In genomic region chr5:123192606-123193150, GRCm38 (mm10) we compare ENCODE assay signal across 32 mouse cellular contexts. TPM values are rescaled to one million over a fixed set of nuclear protein-coding genes. Genes with fewer than 3 reads are reported as not detected.
DNase-seq lines count a peak whose midpoint lies in the region; ATAC-seq and TF ChIP-seq lines count a peak whose summit lies in the region.
"Had no signal": no experiment of that assay in that cellular context is flagged by ENCODE, and none has a peak within 500 bp of the region (broad histone marks: within the 10 kb centered on the region; RNA-seq: fewer than 3 reads in every experiment).

No protein-coding gene starts in this region.

- H3K9ac ChIP-seq in hindbrain, postnatal 0 days (replicated peaks; ENCODE audit: low read length) = no peak overlapping the region
- H3K9ac ChIP-seq in liver, embryonic 13.5 days = peak overlapping the region; percentile 62; the same call in 1 of the 2 replicates
- H3K9ac ChIP-seq: hindbrain, embryonic 12.5 days; limb, embryonic 13.5 days; lung, embryonic 14.5 days had no signal

- 51% methylated on average over 9 of the region's 9 CpGs for WGBS in hindbrain, postnatal 0 days
- WGBS in hindbrain, embryonic 10.5 days = 57% methylated on average over 9 of the region's 9 CpGs
- WGBS in bone marrow, adult 2 months = 57% methylated on average over 9 of the region's 9 CpGs
- WGBS in liver, embryonic 13.5 days (ENCODE audit: insufficient replicate concordance) = 58% methylated on average over 9 of the region's 9 CpGs

- no peak overlapping the region for H3K4me3 ChIP-seq in hindbrain, postnatal 0 days (ENCODE audit: low read length)
- H3K4me3 ChIP-seq in hindbrain, embryonic 10.5 days = no peak overlapping the region
- no peak overlapping the region for H3K4me3 ChIP-seq in bone marrow, adult 2 months (replicated peaks; ENCODE audit: control insufficient read depth, low read depth, low read length)
- H3K4me3 ChIP-seq in liver, embryonic 13.5 days (replicated peaks) = no peak overlapping the region
- no peak overlapping the region for H3K4me3 ChIP-seq in left cerebral cortex, adult 2 months
- H3K4me3 ChIP-seq: embryonic facial prominence, embryonic 10.5 days; hindbrain, embryonic 12.5 days; limb, embryonic 13.5 days had no signal

- no peak for TF ChIP-seq POLR2A in bone marrow, adult 2 months (IDR thresholded peaks at IDR 0.05; ENCODE audit: borderline replicate concordance, control insufficient read depth, low read depth, low read length)

- intact Hi-C loops in left cerebral cortex, adult 2 months (cut with DNase I) = no loop called here

- H3K4me2 ChIP-seq in hindbrain, postnatal 0 days (ENCODE audit: low read depth, low read length) = no peak overlapping the region
- H3K4me2 ChIP-seq in liver, embryonic 13.5 days = peak overlapping the region; percentile 56
- H3K4me2 ChIP-seq: heart, embryonic 11.5 days; hindbrain, embryonic 12.5 days; limb, embryonic 13.5 days; lung, embryonic 14.5 days had no signal

- no peak for TF ChIP-seq CTCF in hindbrain, postnatal 0 days (IDR thresholded peaks at IDR 0.05; ENCODE audit: low read depth)
- TF ChIP-seq CTCF in bone marrow, adult 2 months (IDR thresholded peaks at IDR 0.05; ENCODE audit: control insufficient read depth, insufficient read depth, low read length) = no peak
- TF ChIP-seq CTCF in left cerebral cortex, adult 2 months (IDR thresholded peaks at IDR 0.05) = no peak

- no peak for ATAC-seq in hindbrain, postnatal 0 days
- ATAC-seq in liver, embryonic 13.5 days (ENCODE audit: low read depth) = no peak
- ATAC-seq: activated CD4-positive, CD25-positive, alpha-beta regulatory T cell, adult 4 months; forebrain, embryonic 16.5 days; inflammation-experienced regulatory T-cells, adult 6 months; Patski had no signal

- H3K27me3 ChIP-seq in hindbrain, postnatal 0 days (ENCODE audit: insufficient read depth, low read length) = no peaks in the 10 kb centered on the region
- no peaks in the 10 kb centered on the region for H3K27me3 ChIP-seq in hindbrain, embryonic 10.5 days (ENCODE audit: insufficient read depth, poor library complexity, severe bottlenecking)
- no peaks in the 10 kb centered on the region for H3K27me3 ChIP-seq in liver, embryonic 13.5 days
- H3K27me3 ChIP-seq: hindbrain, embryonic 12.5 days; limb, embryonic 13.5 days had no signal

- H3K9me3 ChIP-seq in hindbrain, postnatal 0 days (ENCODE audit: low read length) = no peaks in the 10 kb centered on the region
- no peaks in the 10 kb centered on the region for H3K9me3 ChIP-seq in hindbrain, embryonic 10.5 days
- no peaks in the 10 kb centered on the region for H3K9me3 ChIP-seq in liver, embryonic 13.5 days (replicated peaks)
- H3K9me3 ChIP-seq: embryonic facial prominence, embryonic 10.5 days; G1E; hindbrain, embryonic 12.5 days; limb, embryonic 13.5 days had no signal

- no peaks in the 10 kb centered on the region for H3K36me3 ChIP-seq in hindbrain, postnatal 0 days (ENCODE audit: insufficient read depth, low read length)
- H3K36me3 ChIP-seq in hindbrain, embryonic 10.5 days = no peaks in the 10 kb centered on the region
- no peaks in the 10 kb centered on the region for H3K36me3 ChIP-seq in liver, embryonic 13.5 days
- H3K36me3 ChIP-seq: embryonic facial prominence, embryonic 10.5 days; G1E; hindbrain, embryonic 12.5 days; limb, embryonic 13.5 days had no signal

- peaks cover 4% of the 10 kb centered on the region; the same call in 1 of the 2 replicates for H3K4me1 ChIP-seq in hindbrain, postnatal 0 days (ENCODE audit: insufficient read depth, low read length)
- 0 out of 2 replicates have a peak, but pooled peaks cover 2% of the 10 kb centered on the region for H3K4me1 ChIP-seq in hindbrain, embryonic 10.5 days (replicated peaks)
- H3K4me1 ChIP-seq in bone marrow, adult 2 months (ENCODE audit: control insufficient read depth, insufficient read depth, low read length) = peaks cover 3% of the 10 kb centered on the region; the same call in 1 of the 2 replicates
- H3K4me1 ChIP-seq in liver, embryonic 13.5 days (replicated peaks) = peaks cover 55% of the 10 kb centered on the region
- H3K4me1 ChIP-seq: embryonic facial prominence, embryonic 10.5 days; hindbrain, embryonic 12.5 days; limb, embryonic 13.5 days had no signal

- no peak overlapping the region for H3K27ac ChIP-seq in hindbrain, postnatal 0 days
- H3K27ac ChIP-seq in hindbrain, embryonic 10.5 days = no peak overlapping the region
- H3K27ac ChIP-seq in bone marrow, adult 2 months (ENCODE audit: control insufficient read depth, insufficient read depth, low read depth, low read length, poor library complexity) = peak overlapping the region; percentile 78
- H3K27ac ChIP-seq in liver, embryonic 13.5 days = peak overlapping the region; percentile 93
- no peak overlapping the region for H3K27ac ChIP-seq in left cerebral cortex, adult 2 months
- H3K27ac ChIP-seq: embryonic facial prominence, embryonic 10.5 days; hindbrain, embryonic 12.5 days; limb, embryonic 13.5 days had no signal

- DNase-seq in hindbrain, postnatal 0 days (ENCODE audit: low spot score) = peak; percentile 36
- no peak for DNase-seq in hindbrain, embryonic 10.5 days (ENCODE audit: low spot score)
- peak; percentile 48 for DNase-seq in R1 (ENCODE audit: low read depth, low spot score)
- DNase-seq in liver, embryonic 13.5 days = no peak
- no peak for DNase-seq in gastrocnemius, adult 8-10 months (ENCODE audit: low spot score in 2 of 2)
- no peak for DNase-seq in left cerebral cortex, adult 2 months (ENCODE audit: extremely low spot score in 1 of 2, low spot score in 2 of 2)
- DNase-seq in left cerebral cortex, adult 8-10 months (ENCODE audit: low spot score in 2 of 2) = no peak
- DNase-seq: adrenal gland, adult 8-10 months; B cell, adult 2 months; cerebellum, postnatal 10 days; kidney, adult 8-10 months; kidney, postnatal 14 days; lung, embryonic 14.5 days; right cerebral cortex, postnatal 25 days; spleen, adult 18-20 months had no signal

RNA-seq across cellular contexts. Expression of gene Hpd, which starts 10.2 kb away (rescaled TPM):
- not detected in 2 replicates for total RNA-seq in hindbrain, postnatal 0 days (2014; rRNA removed)
- polyA plus RNA-seq in hindbrain, postnatal 0 days (2015; fragmentation: Nextera tagmentation; extraction: Ambion mirVana) = not detected in 2 replicates
- polyA plus RNA-seq in hindbrain, embryonic 10.5 days (2016; fragmentation: Nextera tagmentation; extraction: Ambion mirVana) = not detected in 2 replicates
- 3.2 and 21.0 TPM in 2 replicates for polyA plus RNA-seq in bone marrow, adult 2 months (2011; ENCODE audit: insufficient read depth, insufficient read length, low replicate concordance, missing spikeins)
- 12.4 and 15.2 TPM in 2 replicates for polyA plus RNA-seq in liver, embryonic 13.5 days (2015; fragmentation: Nextera tagmentation; extraction: Ambion mirVana)
- 1 to 10 TPM in 1 of 4 experiments, not detected in 3; 1.3 TPM for total RNA-seq in gastrocnemius, adult 8-10 months (2022)
- total RNA-seq in left cerebral cortex, adult 2 months (2021) = not detected
- not detected for total RNA-seq in left cerebral cortex, adult 8-10 months (2022)
- total RNA-seq: G1E; layer of hippocampus, adult 18-20 months; layer of hippocampus, postnatal 14 days; left cerebral cortex, postnatal 14 days; megakaryocyte, adult 5-6 weeks; neutrophil, adult 5-6 weeks had no signal
- polyA plus RNA-seq: activated CD4-positive, CD25-positive, alpha-beta regulatory T cell, adult 4 months; cortical plate, adult 2 months; embryonic facial prominence, embryonic 10.5 days; forebrain, embryonic 16.5 days; G1E; heart, embryonic 11.5 days; heart, postnatal 0 days; hindbrain, embryonic 12.5 days; inflammation-experienced regulatory T-cells, adult 6 months; limb, embryonic 13.5 days; lung, embryonic 14.5 days; Patski had no signal

RNA-seq across cellular contexts. Expression of gene Psmd9, which starts 23.5 kb away (rescaled TPM):
- 28.5 and 30.8 TPM in 2 replicates for total RNA-seq in hindbrain, postnatal 0 days (2014; rRNA removed)
- polyA plus RNA-seq in hindbrain, postnatal 0 days (2015; fragmentation: Nextera tagmentation; extraction: Ambion mirVana) = 86.1 and 87.2 TPM in 2 replicates
- 77.7 and 86.3 TPM in 2 replicates for polyA plus RNA-seq in hindbrain, embryonic 10.5 days (2016; fragmentation: Nextera tagmentation; extraction: Ambion mirVana)
- 70.7 and 83.3 TPM in 2 replicates for polyA plus RNA-seq in bone marrow, adult 2 months (2011; ENCODE audit: insufficient read depth, insufficient read length, low replicate concordance, missing spikeins)
- 76.0 and 76.3 TPM in 2 replicates for polyA plus RNA-seq in liver, embryonic 13.5 days (2015; fragmentation: Nextera tagmentation; extraction: Ambion mirVana)
- 10 to 100 TPM; 11.4 to 12.8 (median 12.3) TPM for total RNA-seq in gastrocnemius, adult 8-10 months (2022)
- 10 to 100 TPM; 23.4 to 24.9 TPM for total RNA-seq in left cerebral cortex, adult 2 months (2021)
- 10 to 100 TPM; 24.3 to 36.7 (median 27.7) TPM for total RNA-seq in left cerebral cortex, adult 8-10 months (2022)

RNA-seq across cellular contexts. Expression of gene Setd1b, which starts 50.7 kb away (rescaled TPM):
- 4.8 TPM in 2 replicates for total RNA-seq in hindbrain, postnatal 0 days (2014; rRNA removed)
- 7.1 and 7.2 TPM in 2 replicates for polyA plus RNA-seq in hindbrain, postnatal 0 days (2015; fragmentation: Nextera tagmentation; extraction: Ambion mirVana)
- polyA plus RNA-seq in hindbrain, embryonic 10.5 days (2016; fragmentation: Nextera tagmentation; extraction: Ambion mirVana) = 7.9 and 9.5 TPM in 2 replicates
- 27.7 and 34.2 TPM in 2 replicates for polyA plus RNA-seq in bone marrow, adult 2 months (2011; ENCODE audit: insufficient read depth, insufficient read length, low replicate concordance, missing spikeins)
- 3.4 and 3.8 TPM in 2 replicates for polyA plus RNA-seq in liver, embryonic 13.5 days (2015; fragmentation: Nextera tagmentation; extraction: Ambion mirVana)
- 10 to 100 TPM in 3 of 4 experiments, 1 to 10 TPM in 1; 8.0 to 10.8 (median 10.5) TPM for total RNA-seq in gastrocnemius, adult 8-10 months (2022)
- total RNA-seq in left cerebral cortex, adult 2 months (2021) = 10 to 100 TPM; 32.4 to 42.2 TPM
- 10 to 100 TPM; 29.3 to 35.8 (median 32.5) TPM for total RNA-seq in left cerebral cortex, adult 8-10 months (2022)

RNA-seq across cellular contexts. Expression of gene Wdr66, which starts 59.2 kb away (rescaled TPM):
- total RNA-seq in hindbrain, postnatal 0 days (2014; rRNA removed) = 2.4 and 2.8 TPM in 2 replicates
- 0.69 and 1.4 TPM in 2 replicates for polyA plus RNA-seq in hindbrain, postnatal 0 days (2015; fragmentation: Nextera tagmentation; extraction: Ambion mirVana)
- 7.0 and 8.1 TPM in 2 replicates for polyA plus RNA-seq in hindbrain, embryonic 10.5 days (2016; fragmentation: Nextera tagmentation; extraction: Ambion mirVana)
- polyA plus RNA-seq in bone marrow, adult 2 months (2011; ENCODE audit: insufficient read depth, insufficient read length, low replicate concordance, missing spikeins) = 0.77 and 1.2 TPM in 2 replicates
- polyA plus RNA-seq in liver, embryonic 13.5 days (2015; fragmentation: Nextera tagmentation; extraction: Ambion mirVana) = 0.16 TPM in 1 of 2 replicates, not detected in the other
- 1 to 10 TPM in 3 of 4 experiments, under 1 TPM in 1; 0.76 to 1.8 (median 1.2) TPM for total RNA-seq in gastrocnemius, adult 8-10 months (2022)
- 1 to 10 TPM; 6.0 to 6.2 TPM for total RNA-seq in left cerebral cortex, adult 2 months (2021)
- 1 to 10 TPM; 2.3 to 6.6 (median 5.5) TPM for total RNA-seq in left cerebral cortex, adult 8-10 months (2022)
- polyA plus RNA-seq: G1E had no signal

Comparison
In these comparisons a context has a peak if more than half of its experiments do, and no peak if none do; other contexts are left out.
1. DNase-seq: peak in hindbrain, postnatal 0 days (single experiment) and R1 (single experiment); none in hindbrain, embryonic 10.5 days (single experiment), liver, embryonic 13.5 days (single experiment), gastrocnemius, adult 8-10 months (0 of 2), left cerebral cortex, adult 2 months (0 of 2) and left cerebral cortex, adult 8-10 months (0 of 2).
2. H3K27ac ChIP-seq: peak in bone marrow, adult 2 months (single experiment) and liver, embryonic 13.5 days (single experiment); none in hindbrain, postnatal 0 days (single experiment), hindbrain, embryonic 10.5 days (single experiment) and left cerebral cortex, adult 2 months (single experiment).